Mouse (Mus musculus) intestine, embryonic 14.5 days (tissue): Measurements from ENCODE around the gene Trim66. TPM values are rescaled to one million over a fixed set of nuclear protein-coding genes. Genes with fewer than 3 reads are reported as not detected.

Experiments used
- ATAC-seq: fragments of 200-750 bp; cut with Nextera tagmentation; replicated peaks from 2 replicates; pipeline ENCODE4 v1.8.0; 2017; ENCODE audit warnings: low read depth, moderate number of reproducible peaks, moderate TSS enrichment, moderate library complexity; ENCODE audit not compliant: low FRiP score, low TSS enrichment
- DNase-seq: peaks from one replicate; pipeline ENCODE4 v3.0.0-alpha.2; 2018; ENCODE audit warnings: low spot score
- H3K27ac ChIP-seq: fragments of 300-500 bp; sonication (generic); 2 replicates; pipeline ENCODE4 v1.5.1; 2014; ENCODE audit warnings: low read depth, mild to moderate bottlenecking, control low read depth
- H3K27me3 ChIP-seq: fragments of 300-500 bp; sonication (generic); replicated peaks from 2 replicates; pipeline ENCODE4 v1.6.1; 2014; ENCODE audit warnings: low read length, control low read depth; ENCODE audit not compliant: control insufficient read depth, insufficient read depth
- H3K36me3 ChIP-seq: fragments of 300-500 bp; sonication (generic); 2 replicates; pipeline ENCODE4 v1.6.1; 2014; ENCODE audit warnings: low read length, control low read depth; ENCODE audit not compliant: control insufficient read depth, insufficient read depth
- H3K4me1 ChIP-seq: fragments of 300-500 bp; sonication (generic); replicated peaks from 2 replicates; pipeline ENCODE4 v1.6.1; 2014; ENCODE audit warnings: low read length, control low read depth, mixed read lengths; ENCODE audit not compliant: control insufficient read depth, insufficient read depth
- H3K4me2 ChIP-seq: fragments of 300-500 bp; sonication (generic); 2 replicates; pipeline ENCODE4 v1.6.1; 2014; ENCODE audit warnings: low read length
- H3K4me3 ChIP-seq: fragments of 300-500 bp; sonication (generic); 2 replicates; pipeline ENCODE4 v1.5.1; 2014; ENCODE audit warnings: low read depth, low read length, control low read depth, mixed read lengths
- H3K9ac ChIP-seq: fragments of 300-500 bp; sonication (generic); 2 replicates; pipeline ENCODE4 v1.6.1; 2014; ENCODE audit warnings: mild to moderate bottlenecking, low read length
- H3K9me3 ChIP-seq: fragments of 300-500 bp; sonication (generic); 2 replicates; pipeline ENCODE4 v1.6.1; 2016; ENCODE audit warnings: low read length, control low read depth; ENCODE audit not compliant: control insufficient read depth
- WGBS: fragments of 180-500 bp; shearing (Covaris S2); extraction: QIAGEN DNeasy Blood & Tissue Kit; methylation state at CpG from one replicate; pipeline ENCODE4 v1.1.7; 2014; 5-methylcytosine and 5-hydroxymethylcytosine counted together
- polyA plus RNA-seq: library from polyadenylated mRNA; unstranded; fragments of >200 nt; fragmentation: Nextera tagmentation; extraction: Ambion mirVana; gene quantifications from 2 replicates; pipeline ENCODE4 v1.2.1, GENCODE M21; 2014

Gene Trim66
- polyA plus RNA-seq, 1 experiment from 2014 or later, result 0.15 TPM

DNA sequence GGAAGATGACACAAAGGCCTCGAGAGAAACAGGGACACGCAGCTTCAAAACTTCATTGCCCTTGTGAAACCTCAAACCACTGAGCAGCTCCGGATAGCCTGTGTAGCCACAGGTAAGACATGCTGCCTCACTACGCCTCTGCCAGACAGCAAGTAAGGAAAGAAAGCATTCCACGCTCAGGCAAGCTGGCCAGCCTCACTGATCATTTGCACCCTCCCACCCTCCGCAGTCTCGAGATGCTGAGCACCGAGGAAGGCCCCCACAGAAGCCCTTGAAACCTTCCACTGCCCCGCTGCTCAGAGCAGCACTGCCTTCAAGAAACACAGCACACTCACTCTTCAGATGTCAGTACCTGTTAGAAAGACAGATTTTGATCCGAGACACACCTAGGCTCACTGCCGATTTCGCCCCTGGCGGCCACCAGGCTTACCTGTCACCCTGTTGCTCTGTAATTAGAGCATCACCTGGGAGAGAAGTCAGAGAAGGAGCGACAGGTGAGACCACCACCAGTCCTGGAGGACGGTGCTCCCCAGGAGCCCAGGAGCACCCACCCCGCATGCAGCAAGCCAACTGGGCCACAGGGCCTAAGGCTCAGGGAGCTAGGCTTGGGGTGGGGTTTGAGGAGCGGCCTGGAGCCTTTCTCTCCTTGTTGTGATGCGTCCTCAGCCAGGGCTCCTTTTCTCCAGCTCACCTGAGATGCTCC, 15.2 kb downstream of the Trim66 start:
- Histone ChIP-seq H3K36me3 (no peaks in the 10 kb centered on the region), H3K4me2 (no peak overlapping the region), H3K4me1 (no peaks in the 10 kb centered on the region; the same call in 1 of the 2 replicates), H3K4me3 (no peak overlapping the region), H3K27me3 (peaks cover 12% of the 10 kb centered on the region; the same call in 1 of the 2 replicates), H3K9ac (no peak overlapping the region), H3K9me3 (no peaks in the 10 kb centered on the region), H3K27ac (no peak overlapping the region)
- WGBS, result 59% methylated on average over 18 of the region's 18 CpGs
- ATAC-seq, result no peak
- DNase-seq, result no peak

DNA sequence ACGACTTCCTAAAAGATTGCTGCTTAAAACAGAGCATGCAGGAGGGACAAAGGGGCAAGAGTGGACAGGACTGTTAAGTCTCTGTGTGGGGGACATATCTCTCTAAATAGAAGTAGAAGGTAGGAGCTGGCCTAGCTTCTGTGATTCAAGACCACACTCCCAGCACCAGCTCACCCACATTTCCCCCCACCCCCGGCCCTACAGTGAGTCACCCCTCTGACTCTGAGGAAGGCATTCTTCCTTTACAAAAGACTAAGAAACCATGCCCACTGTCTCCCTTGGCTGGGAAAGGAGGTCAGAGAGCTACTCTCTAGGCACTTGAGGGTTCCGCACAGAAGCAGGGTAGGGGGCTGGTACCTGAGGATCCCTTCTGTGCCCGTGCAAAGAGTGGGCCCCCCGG, 23.7 kb downstream of the Trim66 start:
- ATAC-seq, result no peak
- no peak for DNase-seq
- 75% methylated on average over 5 of the region's 5 CpGs for WGBS
- no peak overlapping the region for H3K27ac ChIP-seq
- H3K4me2 ChIP-seq, result no peak overlapping the region
- no peak overlapping the region for H3K9ac ChIP-seq
- no peak overlapping the region for H3K4me3 ChIP-seq
- no peaks in the 10 kb centered on the region for H3K4me1 ChIP-seq
- no peaks in the 10 kb centered on the region for H3K27me3 ChIP-seq
- H3K9me3 ChIP-seq, result no peaks in the 10 kb centered on the region
- no peaks in the 10 kb centered on the region for H3K36me3 ChIP-seq

- peak overlapping the region; percentile 14; the same call in 1 of the 2 replicates for H3K4me2 ChIP-seq
- no peak overlapping the region for H3K27ac ChIP-seq
- DNase-seq (no peak), ATAC-seq (peak; percentile 56)
- H3K9ac ChIP-seq, result no peak overlapping the region
- H3K9me3 ChIP-seq, result no peaks in the 10 kb centered on the region
- H3K4me1 ChIP-seq, result no peaks in the 10 kb centered on the region
- no peaks in the 10 kb centered on the region for H3K36me3 ChIP-seq
- H3K4me3 ChIP-seq, result no peak overlapping the region
- WGBS, result 30% methylated on average over 7 of the region's 7 CpGs
- no peaks in the 10 kb centered on the region for H3K27me3 ChIP-seq
These were observed 27.2 kb downstream of the Trim66 start for GRCm38 (mm10) chr7:109480765-109481197.

GRCm38 (mm10) chr7:109477926-109478325, 30.0 kb downstream of the Trim66 start:
- H3K4me1 ChIP-seq, result no peaks in the 10 kb centered on the region
- H3K4me3 ChIP-seq, result no peak overlapping the region
- DNase-seq, result no peak
- ATAC-seq, result no peak
- H3K27ac ChIP-seq, result no peak overlapping the region
- no peaks in the 10 kb centered on the region for H3K9me3 ChIP-seq
- WGBS, result 73% methylated on average over 3 of the region's 3 CpGs
- H3K27me3 ChIP-seq, result no peaks in the 10 kb centered on the region
- H3K9ac ChIP-seq, result no peak overlapping the region
- no peak overlapping the region for H3K4me2 ChIP-seq
- no peaks in the 10 kb centered on the region for H3K36me3 ChIP-seq

DNA sequence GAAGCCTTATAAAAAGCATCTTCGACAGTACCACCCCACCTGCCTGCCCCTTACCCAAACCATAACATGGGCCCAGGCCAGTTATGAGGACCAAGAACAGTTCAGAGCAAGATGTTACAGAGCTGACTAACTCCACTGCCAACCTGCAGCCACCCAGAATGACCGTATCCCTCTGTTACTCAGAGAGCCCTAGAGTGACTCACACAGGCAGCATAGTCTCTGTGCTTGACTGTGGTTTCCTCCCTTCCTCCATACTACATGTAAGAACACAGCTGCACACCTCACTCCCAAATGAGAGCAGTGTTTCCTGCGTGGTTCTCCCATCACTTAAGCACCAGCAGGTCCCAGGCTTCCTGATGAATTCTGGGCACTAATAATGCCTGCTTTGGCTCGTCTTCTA, 37.2 kb downstream of the Trim66 start:
- no peak overlapping the region for H3K27ac ChIP-seq
- H3K36me3 ChIP-seq, result no peaks in the 10 kb centered on the region
- H3K9me3 ChIP-seq, result no peaks in the 10 kb centered on the region
- H3K27me3 ChIP-seq, result no peaks in the 10 kb centered on the region
- 73% methylated on average over 4 of the region's 4 CpGs for WGBS
- no peak overlapping the region for H3K9ac ChIP-seq
- DNase-seq (no peak), ATAC-seq (no peak)
- no peak overlapping the region for H3K4me3 ChIP-seq
- no peaks in the 10 kb centered on the region for H3K4me1 ChIP-seq
- no peak overlapping the region for H3K4me2 ChIP-seq

- WGBS, result 42% methylated on average over 6 of the region's 6 CpGs
These were observed 39.7 kb downstream of the Trim66 start for GRCm38 (mm10) chr7:109468262-109468701.

DNA sequence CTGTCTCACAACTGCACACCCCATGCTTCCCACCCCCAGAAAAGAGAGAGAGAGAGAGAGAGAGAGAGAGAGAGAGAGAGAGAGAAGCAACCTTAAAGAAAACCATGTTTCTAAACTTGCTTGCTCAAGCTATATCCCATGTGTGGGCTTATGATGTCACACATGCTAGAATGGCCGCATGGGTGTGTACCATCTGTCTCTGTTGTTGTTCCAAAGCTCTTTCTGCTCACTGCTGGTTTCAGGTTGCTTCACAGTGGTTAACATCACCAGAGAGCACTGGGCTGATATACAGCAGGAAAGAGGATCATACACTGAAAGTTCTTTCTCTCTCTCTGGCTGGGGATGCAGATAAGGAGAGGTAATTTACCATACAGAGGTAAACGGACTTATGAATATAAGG, 40.3 kb downstream of the Trim66 start:
- Histone ChIP-seq H3K9ac (no peak overlapping the region), H3K4me3 (no peak overlapping the region), H3K4me2 (no peak overlapping the region), H3K4me1 (no peaks in the 10 kb centered on the region), H3K9me3 (no peaks in the 10 kb centered on the region), H3K36me3 (no peaks in the 10 kb centered on the region), H3K27ac (no peak overlapping the region), H3K27me3 (no peaks in the 10 kb centered on the region)
- DNase-seq (no peak), ATAC-seq (no peak)
- 36% methylated on average over 2 of the region's 2 CpGs for WGBS

More at GRCm38 (mm10) chr7:109468262-109468701, 39.7 kb downstream of the Trim66 start:
- no peak for DNase-seq
- ATAC-seq, result no peak
- Histone ChIP-seq H3K9ac (no peak overlapping the region), H3K9me3 (no peaks in the 10 kb centered on the region), H3K4me3 (no peak overlapping the region), H3K27me3 (no peaks in the 10 kb centered on the region), H3K27ac (no peak overlapping the region), H3K4me2 (no peak overlapping the region), H3K4me1 (no peaks in the 10 kb centered on the region), H3K36me3 (no peaks in the 10 kb centered on the region)

DNA sequence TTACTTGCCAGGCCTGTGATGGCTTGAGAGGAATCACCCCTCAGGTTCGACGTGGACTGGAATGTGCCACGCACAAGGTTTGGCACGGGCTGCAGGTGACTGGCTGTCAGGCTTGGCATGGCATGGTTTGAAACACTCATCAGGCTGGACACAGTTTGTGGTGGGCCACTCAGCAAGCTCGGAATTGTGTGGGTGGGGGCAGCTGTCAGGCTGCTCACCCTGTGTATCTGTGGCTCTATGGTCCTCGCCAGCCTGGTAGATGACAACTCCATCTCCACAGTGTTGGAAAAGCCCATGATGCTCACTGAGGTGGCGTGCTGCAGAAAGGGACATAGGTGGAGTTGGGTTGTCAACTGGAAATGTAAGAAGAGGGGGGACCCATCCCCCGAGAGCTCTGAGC, 47.2 kb downstream of the Trim66 start:
- Histone ChIP-seq H3K9ac (no peak overlapping the region), H3K27ac (no peak overlapping the region), H3K4me3 (no peak overlapping the region), H3K9me3 (no peaks in the 10 kb centered on the region), H3K36me3 (no peaks in the 10 kb centered on the region), H3K4me1 (no peaks in the 10 kb centered on the region), H3K4me2 (no peak overlapping the region), H3K27me3 (no peaks in the 10 kb centered on the region)
- DNase-seq (no peak), ATAC-seq (no peak)
- 86% methylated on average over 8 of the region's 8 CpGs for WGBS

- Histone ChIP-seq H3K36me3 (no peaks in the 10 kb centered on the region), H3K27me3 (no peaks in the 10 kb centered on the region), H3K4me1 (no peaks in the 10 kb centered on the region), H3K4me3 (no peak overlapping the region), H3K9ac (no peak overlapping the region), H3K27ac (no peak overlapping the region), H3K9me3 (no peaks in the 10 kb centered on the region), H3K4me2 (no peak overlapping the region)
- 70% methylated on average over 6 of the region's 6 CpGs for WGBS
- ATAC-seq (no peak), DNase-seq (no peak)
These were observed 51.4 kb downstream of the Trim66 start for GRCm38 (mm10) chr7:109456563-109456962.
